Mouse (Mus musculus) liver, adult 2 months (tissue): Measurements from ENCODE around the gene Hoxb7. TPM values are rescaled to one million over a fixed set of nuclear protein-coding genes. Genes with fewer than 3 reads are reported as not detected.

Experiments
- DNase-seq: peaks from one replicate; pipeline ENCODE4 v3.0.0-alpha.2; 2011; ENCODE audit warnings: low read depth, low spot score; ENCODE audit errors: extremely low read depth
- H3K27ac ChIP-seq: fragments of 200-500 bp; replicated peaks from 2 replicates; pipeline ENCODE4 v1.5.1; 2012; ENCODE audit warnings: low read depth, mild to moderate bottlenecking, control low read depth, inconsistent platforms, low read length; ENCODE audit not compliant: insufficient read depth
- H3K27me3 ChIP-seq: fragments of 200-500 bp; 2 replicates; pipeline ENCODE4 v1.6.1; 2012; ENCODE audit warnings: mild to moderate bottlenecking, moderate library complexity, low read length, inconsistent platforms; ENCODE audit not compliant: control insufficient read depth, insufficient read depth
- H3K36me3 ChIP-seq: fragments of 200-500 bp; 2 replicates; pipeline ENCODE4 v1.6.1; 2012; ENCODE audit warnings: low read length, inconsistent platforms; ENCODE audit not compliant: control insufficient read depth, insufficient read depth
- H3K4me1 ChIP-seq: fragments of 200-500 bp; 2 replicates; pipeline ENCODE4 v1.6.1; 2011; ENCODE audit warnings: low read length; ENCODE audit not compliant: control insufficient read depth, insufficient read depth
- H3K4me3 ChIP-seq: fragments of 200-500 bp; 2 replicates; pipeline ENCODE4 v1.5.1; 2011; ENCODE audit warnings: low read depth, mild to moderate bottlenecking, control low read depth, low read length, moderate library complexity; ENCODE audit not compliant: insufficient read depth
- H3K79me2 ChIP-seq: fragments of 200-500 bp; 2 replicates; pipeline ENCODE4 v1.6.1; 2012; ENCODE audit warnings: inconsistent platforms, mild to moderate bottlenecking, low read length, moderate library complexity; ENCODE audit not compliant: control insufficient read depth, insufficient read depth
- H3K9ac ChIP-seq: fragments of 200-500 bp; 2 replicates; pipeline ENCODE4 v1.6.1; 2012; ENCODE audit warnings: low read depth, mild to moderate bottlenecking, control low read depth, inconsistent platforms, low read length
- CTCF ChIP-seq: fragments of 200-500 bp; IDR thresholded peaks from 2 replicates; pipeline ENCODE4 v1.5.1; 2011; ENCODE audit warnings: low read depth, low read length, control low read depth
- POLR2A ChIP-seq: fragments of 200-500 bp; IDR thresholded peaks from 2 replicates; pipeline ENCODE4 v1.6.1; 2011; ENCODE audit warnings: low read length, control low read depth; ENCODE audit not compliant: insufficient read depth; ENCODE audit errors: extremely low read depth
- WGBS: fragments of 180-500 bp; shearing (Covaris S2); methylation state at CpG from one replicate; pipeline ENCODE4 v1.1.7; 2018; 5-methylcytosine and 5-hydroxymethylcytosine counted together
- polyA plus RNA-seq: library from polyadenylated mRNA; depleted of rRNA; stranded (reverse); fragments of >200 nt; gene quantifications from 2 replicates; pipeline ENCODE4 v1.2.3, GENCODE M21; 2012
- total RNA-seq: library from RNA; depleted of rRNA; stranded (reverse); fragments of >200 nt; gene quantifications from 2 replicates; pipeline ENCODE4 v1.2.3, GENCODE M21; 2014

Gene Hoxb7
- total and polyA plus RNA-seq, 2 experiments, result 0.09 to 0.17 TPM

DNA sequence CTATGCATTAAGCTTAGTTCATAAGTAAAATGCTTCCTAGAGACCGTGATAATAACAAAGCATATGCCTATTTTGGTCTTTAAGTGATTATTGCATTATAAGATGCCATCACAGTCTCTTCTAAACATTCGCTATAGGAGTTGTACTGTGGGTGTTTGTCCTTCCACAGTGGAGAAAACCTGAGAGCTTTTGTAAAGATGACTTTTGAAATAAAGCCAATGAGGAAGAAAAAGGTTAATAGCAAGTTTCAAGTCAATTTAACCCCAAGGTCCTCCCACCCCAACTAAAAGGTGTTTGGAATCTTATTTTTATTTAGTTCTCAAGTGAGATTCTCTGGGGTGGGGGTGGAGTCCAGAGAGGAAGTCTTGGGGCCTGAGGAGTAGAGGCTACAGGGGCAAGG lies 26.7 kb downstream of the Hoxb7 start:
- no peaks in the 10 kb centered on the region for H3K79me2 ChIP-seq
- 0 out of 2 replicates have a peak, but pooled peaks cover 5% of the 10 kb centered on the region for H3K4me1 ChIP-seq
- H3K27ac ChIP-seq, result no peak overlapping the region
- H3K4me3 ChIP-seq, result no peak overlapping the region
- H3K9ac ChIP-seq, result no peak overlapping the region
- TF ChIP-seq POLR2A, result no peak
- no peak for TF ChIP-seq CTCF
- no peaks in the 10 kb centered on the region for H3K36me3 ChIP-seq
- H3K27me3 ChIP-seq, result peaks cover 5% of the 10 kb centered on the region; the same call in 1 of the 2 replicates
- DNase-seq, result no peak
- 48% methylated on average over 2 of the region's 2 CpGs for WGBS

DNA sequence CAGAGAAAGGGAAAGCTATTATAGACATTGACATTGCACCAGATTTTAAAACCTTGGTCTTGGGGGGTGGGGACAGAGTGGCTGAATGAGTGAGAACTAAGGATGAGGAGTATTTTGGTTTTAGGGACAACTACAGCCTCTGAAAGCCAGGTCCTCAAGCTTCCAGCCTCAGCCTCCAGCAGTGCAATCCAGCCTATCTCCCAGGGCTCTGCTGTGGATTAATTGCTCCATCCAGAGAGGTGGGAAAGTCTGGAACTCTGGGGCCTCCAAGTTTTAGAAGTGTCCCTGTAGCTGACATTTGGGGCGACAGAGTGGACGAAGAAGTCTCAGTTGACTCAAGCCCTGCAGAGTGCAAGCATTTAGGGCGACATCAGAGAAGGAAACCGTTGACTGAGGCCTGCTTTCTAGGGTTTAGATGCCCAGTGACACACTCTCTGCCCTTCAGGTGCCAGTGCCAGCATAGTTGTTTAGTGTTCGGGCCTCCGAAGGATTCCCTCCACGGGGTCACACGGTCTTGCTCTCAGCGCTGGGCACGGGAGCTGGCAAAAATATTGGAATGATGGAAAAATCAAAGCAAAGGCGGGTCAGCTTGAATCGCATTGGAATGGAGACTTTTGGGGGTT lies 27.5 kb downstream of the Hoxb7 start:
- Histone ChIP-seq H3K27me3 (peaks cover 8% of the 10 kb centered on the region), H3K27ac (peak overlapping the region; percentile 62), H3K9ac (no peak overlapping the region), H3K79me2 (no peaks in the 10 kb centered on the region), H3K4me1 (0 out of 2 replicates have a peak, but pooled peaks cover 5% of the 10 kb centered on the region), H3K4me3 (no peak overlapping the region), H3K36me3 (no peaks in the 10 kb centered on the region)
- TF ChIP-seq CTCF (no peak), POLR2A (no peak)
- WGBS, result 11% methylated on average over 12 of the region's 12 CpGs
- DNase-seq, result no peak

DNA sequence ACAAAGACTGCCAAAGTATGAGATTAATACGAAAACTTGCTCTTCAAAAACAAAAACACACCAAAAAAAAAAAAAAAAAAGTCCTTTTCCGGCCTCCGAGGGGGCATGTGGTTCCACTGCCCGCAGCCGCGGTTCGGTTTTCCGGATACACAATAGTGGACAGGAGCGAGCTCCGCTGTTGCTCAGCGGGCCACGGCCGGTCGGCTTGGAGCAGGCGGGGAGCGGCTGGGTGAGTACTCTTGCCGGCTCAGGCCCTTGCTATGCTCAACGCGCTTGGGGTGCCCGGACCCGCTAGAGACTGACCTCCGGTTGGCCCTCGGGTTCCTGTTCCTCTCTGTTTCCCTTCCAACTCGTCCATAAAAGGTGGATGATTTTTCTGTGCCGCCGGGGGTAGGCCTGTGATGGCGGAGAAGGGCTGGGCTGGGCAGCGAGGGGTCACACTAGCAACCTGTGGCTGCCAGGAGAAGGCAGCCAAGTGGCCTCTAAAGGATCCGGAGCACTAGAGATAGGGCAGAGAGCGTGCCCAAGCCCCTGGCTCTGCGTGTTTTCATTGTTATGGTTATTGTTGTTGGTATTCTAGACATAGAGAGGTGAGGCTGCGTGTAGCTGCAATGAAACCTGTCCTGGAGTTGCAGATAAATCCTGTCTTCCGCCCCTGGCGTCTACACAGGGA lies 28.4 kb downstream of the Hoxb7 start:
- DNase-seq, result no peak
- 3% methylated on average over 34 of the region's 34 CpGs for WGBS
- TF ChIP-seq POLR2A, result no peak
- no peak for TF ChIP-seq CTCF

DNA sequence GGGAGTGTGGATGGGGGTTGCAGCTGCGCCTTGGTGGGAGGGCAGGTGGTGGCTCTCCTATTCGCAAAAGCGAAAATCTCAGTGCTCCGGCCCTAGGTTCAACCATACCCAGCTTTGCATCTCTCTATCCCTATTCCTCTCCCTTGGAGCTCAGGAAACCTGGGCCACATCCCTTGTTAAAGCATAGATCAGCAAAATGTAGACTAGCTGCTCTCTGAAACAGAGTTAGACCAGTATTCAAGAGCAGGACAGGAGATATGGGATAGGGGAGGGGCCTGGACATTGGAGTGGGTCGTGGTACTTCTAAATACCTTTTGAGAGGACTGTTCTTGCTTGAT lies 28.9 kb downstream of the Hoxb7 start:
- no peaks in the 10 kb centered on the region for H3K36me3 ChIP-seq
- 9% methylated on average over 5 of the region's 5 CpGs for WGBS

More for the DNA sequence above, 28.4 kb downstream of the Hoxb7 start:
- H3K79me2 ChIP-seq, result peaks cover under 1% of the 10 kb centered on the region; the same call in 1 of the 2 replicates
- H3K27ac ChIP-seq, result peak overlapping the region; percentile 62
- H3K4me3 ChIP-seq, result peak overlapping the region; percentile 58
- H3K36me3 ChIP-seq, result no peaks in the 10 kb centered on the region
- H3K9ac ChIP-seq, result peak overlapping the region; percentile 60
- peaks cover 11% of the 10 kb centered on the region for H3K27me3 ChIP-seq
- 0 out of 2 replicates have a peak, but pooled peaks cover 5% of the 10 kb centered on the region for H3K4me1 ChIP-seq

DNA sequence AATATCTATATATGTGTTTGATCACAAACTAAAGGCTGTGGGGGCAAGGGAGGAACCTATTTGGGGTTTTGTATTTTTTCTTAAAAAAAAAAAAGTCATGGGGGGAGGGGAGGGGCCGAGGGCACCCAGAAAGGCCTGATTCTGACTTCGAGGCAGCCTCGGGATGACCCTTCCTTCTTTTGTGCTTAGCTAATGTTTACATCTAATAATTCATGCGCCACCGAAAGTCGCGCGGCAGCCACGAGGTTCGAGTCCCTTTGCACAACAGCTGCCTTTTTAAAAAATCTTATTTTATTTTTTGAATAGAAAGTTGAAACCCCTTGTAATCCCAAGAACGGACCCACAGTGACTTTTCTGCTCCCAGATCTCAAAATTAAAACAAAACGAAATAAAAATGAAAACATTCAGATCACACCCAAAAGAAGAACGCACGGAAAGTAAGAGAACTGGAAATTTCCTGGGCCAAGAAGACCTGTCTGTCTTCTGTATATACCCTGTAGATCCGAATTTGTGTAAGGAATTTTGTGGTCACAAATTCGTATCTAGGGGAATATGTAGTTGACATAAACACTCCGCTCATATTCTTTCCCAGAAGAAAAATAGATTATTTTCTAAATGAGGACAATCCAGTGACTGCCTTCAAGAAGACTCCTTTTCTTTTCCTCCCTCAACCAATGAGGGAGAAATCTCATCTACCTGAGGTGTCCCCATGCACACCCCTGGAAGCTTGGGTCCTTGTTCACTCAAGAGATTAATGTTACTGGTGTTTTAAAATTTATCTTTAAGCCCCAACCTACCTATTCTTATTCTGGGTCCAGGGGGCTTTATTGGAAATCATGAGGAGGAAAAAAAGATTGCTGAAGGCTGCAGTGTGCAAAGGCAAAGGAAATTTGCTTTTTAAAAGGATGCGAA lies 30.5 kb downstream of the Hoxb7 start:
- peaks cover 14% of the 10 kb centered on the region for H3K27me3 ChIP-seq
- H3K4me1 ChIP-seq, result no peaks in the 10 kb centered on the region
- H3K4me3 ChIP-seq, result no peak overlapping the region
- no peaks in the 10 kb centered on the region; the same call in 1 of the 2 replicates for H3K36me3 ChIP-seq
- H3K9ac ChIP-seq, result no peak overlapping the region
- no peak for DNase-seq
- no peak for TF ChIP-seq CTCF
- TF ChIP-seq POLR2A, result no peak
- WGBS, result 23% methylated on average over 18 of the region's 18 CpGs
- no peak overlapping the region for H3K27ac ChIP-seq
- peaks cover 3% of the 10 kb centered on the region; the same call in 1 of the 2 replicates for H3K79me2 ChIP-seq

More for the DNA sequence above, 28.9 kb downstream of the Hoxb7 start:
- TF ChIP-seq CTCF (no peak), POLR2A (no peak)
- Histone ChIP-seq H3K9ac (peak overlapping the region; percentile 60), H3K79me2 (peaks cover 3% of the 10 kb centered on the region; the same call in 1 of the 2 replicates), H3K27me3 (peaks cover 14% of the 10 kb centered on the region), H3K4me3 (peak overlapping the region; percentile 58), H3K4me1 (0 out of 2 replicates have a peak, but pooled peaks cover 5% of the 10 kb centered on the region), H3K27ac (peak overlapping the region; percentile 62)
- DNase-seq, result no peak
